Mouse (Mus musculus): ENCODE measurements around the gene Mycl. TPM values are rescaled to one million over a fixed set of nuclear protein-coding genes. Genes with fewer than 3 reads are reported as not detected.
"Not testable (repeated sequence)": the region's sequence is repeated elsewhere in the genome, so short reads cannot be mapped to it uniquely, and the experiment has no call there.

The Mycl gene
- polyA plus RNA-seq, 1 experiment from 2014 or later: 13.0 TPM

DNA sequence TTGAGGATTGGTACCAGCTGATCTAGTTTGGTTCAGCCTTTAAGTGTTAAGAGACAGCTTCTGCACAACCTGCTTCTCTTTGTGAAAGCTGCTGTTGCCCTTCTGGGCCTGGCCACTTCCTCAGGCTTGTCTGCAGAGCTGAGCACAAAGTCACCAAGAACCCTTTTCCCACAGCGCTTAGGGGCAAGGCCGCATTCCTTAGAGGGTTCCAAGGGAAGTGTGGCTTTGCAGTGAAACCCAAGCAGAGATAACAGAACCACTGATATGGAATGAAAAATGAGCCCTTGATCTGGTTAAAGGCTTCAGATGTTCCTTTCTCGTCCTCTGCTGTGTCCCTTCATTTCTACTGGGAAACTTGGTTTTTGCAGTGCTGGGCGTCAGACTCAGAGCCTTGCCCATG lies 8.0 kb upstream of the Mycl start:
- Histone ChIP-seq H3K9me3 (replicated peaks; ENCODE audit: control insufficient read depth, low read length) (peaks cover 4% of the 10 kb centered on the region; the same call in 1 of the 2 replicates), H3K4me1 (ENCODE audit: control insufficient read depth, insufficient read depth, low read length) (peaks cover 4% of the 10 kb centered on the region; the same call in 1 of the 2 replicates), H3K36me3 (ENCODE audit: control insufficient read depth, insufficient read depth, low read length) (no peaks in the 10 kb centered on the region), H3K27ac (ENCODE audit: low read length) (no peak overlapping the region), H3K9ac (ENCODE audit: low read length) (no peak overlapping the region), H3K4me3 (replicated peaks; ENCODE audit: low read length) (no peak overlapping the region), H3K27me3 (ENCODE audit: control insufficient read depth, insufficient read depth, low read length) (peaks cover 12% of the 10 kb centered on the region), H3K4me2 (ENCODE audit: low read depth, low read length) (no peak overlapping the region)
- 52% methylated on average over 4 of the region's 4 CpGs for WGBS
- ATAC-seq (ENCODE audit: insufficient read depth, low FRiP score): no peak

DNA sequence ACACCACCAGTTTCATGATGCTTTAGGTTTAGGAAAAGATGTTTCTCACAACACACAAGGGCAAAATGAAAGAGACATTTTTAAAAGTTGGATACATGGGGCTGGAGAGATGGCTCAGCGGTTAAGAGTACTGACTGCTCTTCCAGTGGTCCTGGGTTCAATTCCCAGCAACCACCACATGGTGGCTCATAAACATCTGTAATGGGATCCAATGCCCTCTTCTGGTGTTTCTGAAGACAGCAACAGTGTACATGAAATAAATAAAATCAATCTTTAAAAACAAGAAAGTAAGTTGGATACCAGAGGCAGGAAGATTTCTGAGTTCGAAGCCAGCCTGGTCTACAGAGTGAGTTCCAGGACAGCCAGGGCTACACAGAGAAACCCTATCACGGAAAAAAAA lies 7.4 kb upstream of the Mycl start:
- peaks cover 10% of the 10 kb centered on the region; the same call in 1 of the 2 replicates for H3K27me3 ChIP-seq (ENCODE audit: control insufficient read depth, insufficient read depth, low read length)
- WGBS: 51% methylated on average over 3 of the region's 3 CpGs
- H3K27ac ChIP-seq (ENCODE audit: low read length); H3K36me3 ChIP-seq (ENCODE audit: control insufficient read depth, insufficient read depth, low read length); H3K4me1 ChIP-seq (ENCODE audit: control insufficient read depth, insufficient read depth, low read length); H3K9me3 ChIP-seq (replicated peaks; ENCODE audit: control insufficient read depth, low read length); H3K9ac ChIP-seq (ENCODE audit: low read length); H3K4me3 ChIP-seq (replicated peaks; ENCODE audit: low read length); ATAC-seq (ENCODE audit: insufficient read depth, low FRiP score); H3K4me2 ChIP-seq (ENCODE audit: low read depth, low read length): not testable (repeated sequence)

DNA sequence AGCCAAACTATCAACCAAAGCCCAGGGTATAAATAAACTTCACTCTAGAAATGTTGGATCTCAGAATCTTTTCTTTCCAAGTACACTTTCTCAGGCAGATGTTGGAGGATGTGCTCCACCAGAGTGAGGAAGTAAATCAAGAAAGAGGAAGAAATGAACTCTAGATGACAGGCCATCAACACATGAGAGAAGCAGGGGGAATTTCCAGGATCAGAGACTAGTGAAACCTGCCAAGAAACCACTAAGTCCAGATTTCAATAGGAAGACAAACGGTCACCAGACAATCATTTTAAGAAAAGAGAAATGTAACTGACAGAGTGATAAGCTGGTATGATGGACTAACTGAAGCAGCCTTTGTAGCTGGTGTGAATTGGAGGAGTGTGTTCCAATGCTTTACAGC lies 4.3 kb upstream of the Mycl start:
- no peak for ATAC-seq (ENCODE audit: insufficient read depth, low FRiP score)
- no peak overlapping the region for H3K27ac ChIP-seq (ENCODE audit: low read length)
- H3K4me2 ChIP-seq (ENCODE audit: low read depth, low read length): no peak overlapping the region
- 64% methylated on average over 1 of the region's 1 CpGs for WGBS
- H3K36me3 ChIP-seq (ENCODE audit: control insufficient read depth, insufficient read depth, low read length): no peaks in the 10 kb centered on the region
- peaks cover 3% of the 10 kb centered on the region; the same call in 1 of the 2 replicates for H3K4me1 ChIP-seq (ENCODE audit: control insufficient read depth, insufficient read depth, low read length)
- peaks cover 4% of the 10 kb centered on the region; the same call in 1 of the 2 replicates for H3K9me3 ChIP-seq (replicated peaks; ENCODE audit: control insufficient read depth, low read length)
- H3K9ac ChIP-seq (ENCODE audit: low read length): no peak overlapping the region
- H3K4me3 ChIP-seq (replicated peaks; ENCODE audit: low read length): no peak overlapping the region
- H3K27me3 ChIP-seq (ENCODE audit: control insufficient read depth, insufficient read depth, low read length): no peaks in the 10 kb centered on the region

DNA sequence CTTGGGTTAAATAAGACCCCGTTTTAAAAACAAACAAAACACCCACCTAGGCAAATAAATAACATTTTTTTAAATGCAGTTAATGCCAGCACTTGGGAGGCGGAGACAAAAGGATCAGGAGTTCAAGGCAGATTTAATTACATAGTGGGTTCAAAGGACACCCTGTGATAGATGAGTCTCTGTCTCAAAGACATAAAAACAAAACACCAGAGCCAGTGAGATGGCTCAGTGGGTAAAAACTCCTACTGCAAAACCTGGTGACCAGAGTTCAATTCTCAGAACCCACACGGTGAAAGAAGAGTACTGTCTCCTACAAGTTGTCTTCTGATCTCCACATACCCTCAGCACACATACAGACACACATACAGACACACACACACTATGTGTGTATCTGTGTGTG lies 3.2 kb upstream of the Mycl start:
- Histone ChIP-seq H3K4me1 (ENCODE audit: control insufficient read depth, insufficient read depth, low read length) (peaks cover 3% of the 10 kb centered on the region), H3K27me3 (ENCODE audit: control insufficient read depth, insufficient read depth, low read length) (no peaks in the 10 kb centered on the region), H3K36me3 (ENCODE audit: control insufficient read depth, insufficient read depth, low read length) (no peaks in the 10 kb centered on the region), H3K4me3 (replicated peaks; ENCODE audit: low read length) (no peak overlapping the region), H3K4me2 (ENCODE audit: low read depth, low read length) (no peak overlapping the region), H3K9ac (ENCODE audit: low read length) (no peak overlapping the region), H3K9me3 (replicated peaks; ENCODE audit: control insufficient read depth, low read length) (peaks cover 4% of the 10 kb centered on the region; the same call in 1 of the 2 replicates), H3K27ac (ENCODE audit: low read length) (no peak overlapping the region)
- no peak for ATAC-seq (ENCODE audit: insufficient read depth, low FRiP score)
- 49% methylated on average over 3 of the region's 3 CpGs for WGBS

DNA sequence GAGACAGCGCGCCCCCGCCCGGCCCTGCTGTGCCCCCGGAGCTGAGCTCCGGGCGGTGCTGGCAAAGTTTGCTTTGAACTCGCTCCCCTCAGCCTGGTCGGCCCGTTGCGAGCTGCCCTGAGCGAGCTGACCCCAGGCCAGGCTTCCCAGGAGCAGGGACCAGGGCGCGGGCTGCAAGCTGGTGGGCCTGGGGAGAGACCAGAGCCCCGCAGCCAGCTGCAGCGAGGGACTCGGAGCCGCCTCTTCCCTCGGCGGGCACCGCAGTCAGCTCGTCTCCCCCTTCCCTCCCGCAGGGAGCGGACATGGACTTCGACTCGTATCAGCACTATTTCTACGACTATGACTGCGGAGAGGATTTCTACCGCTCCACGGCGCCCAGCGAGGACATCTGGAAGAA lies 767 bp downstream of the Mycl start:
- Histone ChIP-seq H3K27me3 (ENCODE audit: control insufficient read depth, insufficient read depth, low read length) (no peaks in the 10 kb centered on the region), H3K4me2 (ENCODE audit: low read depth, low read length) (peak overlapping the region; percentile 97), H3K27ac (ENCODE audit: low read length) (peak overlapping the region; percentile 71), H3K36me3 (ENCODE audit: control insufficient read depth, insufficient read depth, low read length) (no peaks in the 10 kb centered on the region), H3K4me3 (replicated peaks; ENCODE audit: low read length) (peak overlapping the region; percentile 68), H3K4me1 (ENCODE audit: control insufficient read depth, insufficient read depth, low read length) (peaks cover 10% of the 10 kb centered on the region), H3K9me3 (replicated peaks; ENCODE audit: control insufficient read depth, low read length) (no peaks in the 10 kb centered on the region), H3K9ac (ENCODE audit: low read length) (peak overlapping the region; percentile 84)
- ATAC-seq (ENCODE audit: insufficient read depth, low FRiP score): 0 out of 2 replicates have a peak, but pooled peaks have one; percentile 14
- under 1% methylated on average over 32 of the region's 32 CpGs for WGBS

DNA sequence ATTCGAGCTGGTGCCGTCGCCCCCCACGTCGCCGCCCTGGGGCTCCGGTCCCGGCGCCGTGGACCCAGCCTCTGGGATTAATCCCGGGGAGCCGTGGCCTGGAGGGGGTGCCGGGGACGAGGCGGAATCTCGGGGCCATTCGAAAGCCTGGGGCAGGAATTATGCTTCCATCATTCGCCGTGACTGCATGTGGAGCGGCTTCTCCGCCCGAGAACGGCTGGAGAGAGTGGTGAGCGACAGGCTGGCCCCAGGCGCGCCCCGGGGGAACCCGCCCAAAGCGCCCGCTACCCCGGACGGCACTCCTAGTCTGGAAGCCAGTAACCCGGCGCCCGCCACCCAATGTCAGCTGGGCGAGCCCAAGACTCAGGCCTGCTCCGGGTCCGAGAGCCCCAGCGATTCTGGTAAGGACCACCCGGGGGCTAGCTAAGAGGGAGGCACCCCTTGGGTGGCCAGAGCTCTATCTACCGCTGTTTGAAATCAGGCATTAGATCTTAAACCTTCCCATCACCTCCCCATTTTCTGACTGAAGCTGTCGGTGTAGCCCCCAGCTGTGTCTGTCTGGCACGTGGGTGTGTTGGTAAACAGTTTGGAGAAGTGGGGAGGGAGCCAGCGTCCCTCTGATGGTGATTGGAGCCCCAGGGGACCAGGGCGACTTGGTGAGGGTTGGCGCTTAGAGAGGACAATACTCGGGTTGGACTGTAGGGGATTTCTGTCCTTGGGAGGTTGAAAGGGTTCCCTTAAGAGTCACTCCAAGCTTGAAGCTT lies 1.3 kb downstream of the Mycl start:
- H3K36me3 ChIP-seq (ENCODE audit: control insufficient read depth, insufficient read depth, low read length): no peaks in the 10 kb centered on the region
- H3K4me2 ChIP-seq (ENCODE audit: low read depth, low read length): peak overlapping the region; percentile 97
- 0 out of 2 replicates have a peak, but pooled peaks have one; percentile 10 for ATAC-seq (ENCODE audit: insufficient read depth, low FRiP score)
- no peaks in the 10 kb centered on the region for H3K9me3 ChIP-seq (replicated peaks; ENCODE audit: control insufficient read depth, low read length)
- peak overlapping the region; percentile 71 for H3K27ac ChIP-seq (ENCODE audit: low read length)
- H3K27me3 ChIP-seq (ENCODE audit: control insufficient read depth, insufficient read depth, low read length): no peaks in the 10 kb centered on the region
- H3K9ac ChIP-seq (ENCODE audit: low read length): peak overlapping the region; percentile 84
- H3K4me1 ChIP-seq (ENCODE audit: control insufficient read depth, insufficient read depth, low read length): peaks cover 10% of the 10 kb centered on the region
- H3K4me3 ChIP-seq (replicated peaks; ENCODE audit: low read length): peak overlapping the region; percentile 68
- under 1% methylated on average over 47 of the region's 47 CpGs for WGBS

DNA sequence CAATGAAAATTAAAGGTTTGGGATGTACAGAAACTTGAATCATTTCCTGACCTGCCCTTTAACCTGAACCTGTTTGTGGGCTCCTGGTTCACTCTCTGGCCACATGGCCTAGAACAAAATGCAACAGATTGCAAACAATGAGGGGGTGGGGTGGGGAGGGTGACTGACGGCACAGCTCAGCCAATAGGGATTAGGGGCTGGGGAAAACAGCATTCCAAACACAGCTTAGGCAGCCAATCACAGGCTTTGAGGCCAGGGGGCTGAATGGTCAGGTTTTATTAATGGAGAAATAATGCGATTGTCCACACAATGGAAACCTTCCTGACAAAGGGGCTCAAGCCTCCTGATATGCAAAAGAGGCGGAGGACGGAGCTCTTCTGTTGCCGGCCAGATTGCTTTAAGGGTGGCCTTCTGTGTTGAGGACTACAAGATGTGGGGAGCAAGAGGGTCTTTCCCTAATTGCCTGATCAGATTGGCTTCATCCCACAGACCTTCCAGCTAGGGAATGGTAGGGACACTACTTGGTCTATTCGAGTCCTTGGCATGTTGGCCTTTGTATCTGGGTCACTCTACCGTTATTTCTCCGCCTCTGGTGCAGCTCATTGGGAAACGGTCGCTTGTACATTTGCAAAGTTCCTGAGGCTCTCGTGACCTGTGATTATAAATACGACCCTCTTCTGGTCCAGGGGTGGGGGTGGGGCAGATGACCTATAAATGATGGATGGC lies 3.2 kb downstream of the Mycl start:
- H3K27me3 ChIP-seq (ENCODE audit: control insufficient read depth, insufficient read depth, low read length): no peaks in the 10 kb centered on the region
- no peak for ATAC-seq (ENCODE audit: insufficient read depth, low FRiP score)
- no peak overlapping the region for H3K27ac ChIP-seq (ENCODE audit: low read length)
- peaks cover 10% of the 10 kb centered on the region for H3K4me1 ChIP-seq (ENCODE audit: control insufficient read depth, insufficient read depth, low read length)
- no peaks in the 10 kb centered on the region for H3K9me3 ChIP-seq (replicated peaks; ENCODE audit: control insufficient read depth, low read length)
- H3K4me2 ChIP-seq (ENCODE audit: low read depth, low read length): peak overlapping the region; percentile 97
- no peak overlapping the region for H3K9ac ChIP-seq (ENCODE audit: low read length)
- H3K36me3 ChIP-seq (ENCODE audit: control insufficient read depth, insufficient read depth, low read length): no peaks in the 10 kb centered on the region
- H3K4me3 ChIP-seq (replicated peaks; ENCODE audit: low read length): peak overlapping the region; percentile 68
- 27% methylated on average over 12 of the region's 12 CpGs for WGBS

DNA sequence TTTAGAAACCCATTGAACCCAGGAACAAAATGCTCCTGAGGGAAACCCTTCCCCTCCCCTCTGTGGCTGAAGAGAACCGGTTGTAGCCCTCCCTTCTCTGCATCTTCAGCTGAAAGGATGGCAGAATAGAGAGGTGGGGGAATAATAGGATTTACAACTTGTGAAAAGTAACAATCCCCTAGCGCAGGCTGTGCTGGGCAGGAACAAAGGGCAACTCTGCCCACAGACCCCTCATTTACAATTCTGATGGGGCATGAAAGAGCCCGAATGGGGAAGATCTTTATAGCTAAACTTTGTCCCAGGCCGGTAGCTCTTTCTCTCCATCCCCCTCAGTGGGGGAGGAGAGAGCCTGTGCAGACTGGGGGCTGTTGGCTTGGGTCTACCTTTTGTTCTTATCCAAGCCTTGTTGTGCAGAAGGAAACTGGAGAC lies 3.8 kb downstream of the Mycl start:
- no peak overlapping the region for H3K27ac ChIP-seq (ENCODE audit: low read length)
- no peaks in the 10 kb centered on the region for H3K36me3 ChIP-seq (ENCODE audit: control insufficient read depth, insufficient read depth, low read length)
- H3K4me3 ChIP-seq (replicated peaks; ENCODE audit: low read length): no peak overlapping the region
- WGBS: 38% methylated on average over 4 of the region's 4 CpGs
- no peak overlapping the region for H3K9ac ChIP-seq (ENCODE audit: low read length)
- no peak for ATAC-seq (ENCODE audit: insufficient read depth, low FRiP score)
- H3K27me3 ChIP-seq (ENCODE audit: control insufficient read depth, insufficient read depth, low read length): no peaks in the 10 kb centered on the region
- peak overlapping the region; percentile 97; the same call in 1 of the 2 replicates for H3K4me2 ChIP-seq (ENCODE audit: low read depth, low read length)
- H3K4me1 ChIP-seq (ENCODE audit: control insufficient read depth, insufficient read depth, low read length): peaks cover 10% of the 10 kb centered on the region
- no peaks in the 10 kb centered on the region for H3K9me3 ChIP-seq (replicated peaks; ENCODE audit: control insufficient read depth, low read length)

DNA sequence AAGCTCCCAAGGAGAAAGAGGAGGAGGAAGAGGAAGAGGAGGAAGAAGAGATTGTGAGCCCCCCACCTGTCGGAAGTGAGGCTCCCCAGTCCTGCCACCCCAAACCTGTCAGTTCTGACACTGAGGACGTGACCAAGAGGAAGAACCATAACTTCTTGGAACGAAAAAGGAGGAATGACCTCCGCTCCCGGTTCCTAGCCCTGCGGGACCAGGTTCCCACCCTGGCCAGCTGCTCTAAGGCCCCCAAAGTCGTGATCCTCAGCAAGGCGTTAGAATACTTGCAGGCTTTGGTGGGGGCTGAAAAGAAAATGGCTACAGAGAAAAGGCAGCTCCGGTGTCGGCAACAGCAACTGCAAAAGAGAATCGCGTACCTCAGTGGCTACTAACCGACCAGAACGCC lies 4.7 kb downstream of the Mycl start:
- H3K4me3 ChIP-seq (replicated peaks; ENCODE audit: low read length): no peak overlapping the region
- ATAC-seq (ENCODE audit: insufficient read depth, low FRiP score): no peak
- H3K27ac ChIP-seq (ENCODE audit: low read length): no peak overlapping the region
- WGBS: 81% methylated on average over 14 of the region's 14 CpGs
- H3K27me3 ChIP-seq (ENCODE audit: control insufficient read depth, insufficient read depth, low read length): no peaks in the 10 kb centered on the region
- no peaks in the 10 kb centered on the region for H3K9me3 ChIP-seq (replicated peaks; ENCODE audit: control insufficient read depth, low read length)
- peaks cover 11% of the 10 kb centered on the region for H3K4me1 ChIP-seq (ENCODE audit: control insufficient read depth, insufficient read depth, low read length)
- H3K9ac ChIP-seq (ENCODE audit: low read length): no peak overlapping the region
- H3K4me2 ChIP-seq (ENCODE audit: low read depth, low read length): no peak overlapping the region
- H3K36me3 ChIP-seq (ENCODE audit: control insufficient read depth, insufficient read depth, low read length): no peaks in the 10 kb centered on the region
